Mouse (Mus musculus): Measurements from ENCODE around the gene Il6ra.

Gene Il6ra

GRCm38 (mm10) chr3:89909703-89910542, 3.1 kb downstream of the Il6ra start:
- in situ Hi-C loops (cut with MseI, MboI), result no loop called here

GRCm38 (mm10) chr3:89908836-89909235, 4.2 kb downstream of the Il6ra start:
- in situ Hi-C loops (cut with MseI, MboI), result no loop called here

- in situ Hi-C loops (cut with MseI, MboI), result no loop called here
These were observed 5.2 kb downstream of the Il6ra start for GRCm38 (mm10) chr3:89907846-89908245.

- in situ Hi-C loops (cut with MseI, MboI), result no loop called here
These were observed 13.5 kb downstream of the Il6ra start for GRCm38 (mm10) chr3:89899511-89899908.

GRCm38 (mm10) chr3:89898870-89899510, 14.0 kb downstream of the Il6ra start:
- in situ Hi-C loops (cut with MseI, MboI), result no loop called here

GRCm38 (mm10) chr3:89898011-89898410, 15.0 kb downstream of the Il6ra start:
- in situ Hi-C loops (cut with MseI, MboI), result no loop called here

GRCm38 (mm10) chr3:89897204-89897796, 15.7 kb downstream of the Il6ra start:
- in situ Hi-C loops (cut with MseI, MboI), result no loop called here

- in situ Hi-C loops (cut with MseI, MboI), result no loop called here
These were observed 16.4 kb downstream of the Il6ra start for GRCm38 (mm10) chr3:89896571-89896970.

GRCm38 (mm10) chr3:89892517-89893106, 20.4 kb downstream of the Il6ra start:
- in situ Hi-C loops (cut with MseI, MboI), result no loop called here

- in situ Hi-C loops (cut with MseI, MboI), result no loop called here
These were observed 21.3 kb downstream of the Il6ra start for GRCm38 (mm10) chr3:89891696-89892095.

- in situ Hi-C loops (cut with MseI, MboI), result no loop called here
These were observed 23.1 kb downstream of the Il6ra start for GRCm38 (mm10) chr3:89889841-89890430.

GRCm38 (mm10) chr3:89887582-89888230, 25.3 kb downstream of the Il6ra start:
- in situ Hi-C loops (cut with MseI, MboI), result no loop called here

GRCm38 (mm10) chr3:89885766-89886165, 27.2 kb downstream of the Il6ra start:
- in situ Hi-C loops (cut with MseI, MboI), result no loop called here

GRCm38 (mm10) chr3:89883582-89884041, 29.4 kb downstream of the Il6ra start:
- in situ Hi-C loops (cut with MseI, MboI), result no loop called here

- in situ Hi-C loops (cut with MseI, MboI), result no loop called here
These were observed 30.3 kb downstream of the Il6ra start for GRCm38 (mm10) chr3:89882556-89883181.

- in situ Hi-C loops (cut with MseI, MboI), result no loop called here
These were observed 32.8 kb downstream of the Il6ra start for GRCm38 (mm10) chr3:89880036-89880851.

- in situ Hi-C loops (cut with MseI, MboI), result no loop called here
These were observed 33.7 kb downstream of the Il6ra start for GRCm38 (mm10) chr3:89879326-89879725.

GRCm38 (mm10) chr3:89878456-89878855, 34.5 kb downstream of the Il6ra start:
- in situ Hi-C loops (cut with MseI, MboI), result no loop called here

GRCm38 (mm10) chr3:89877129-89877528, 35.9 kb downstream of the Il6ra start:
- in situ Hi-C loops (cut with MseI, MboI), result no loop called here

- in situ Hi-C loops (cut with MseI, MboI), result no loop called here
These were observed 36.5 kb downstream of the Il6ra start for GRCm38 (mm10) chr3:89876469-89876868.

All from mouse trophoblast stem cell (cell line).